Mouse (Mus musculus) adrenal gland, postnatal 14 days (tissue): ENCODE measurements around the gene Il1rapl1. TPM values are rescaled to one million over a fixed set of nuclear protein-coding genes. Genes with fewer than 3 reads are reported as not detected.

ENCODE experiments used
- DNase-seq: peaks from one replicate; pipeline ENCODE4 v3.0.0; 2021; ENCODE audit warnings: mixed read lengths
- total RNA-seq: library from RNA; stranded (reverse); gene quantifications from 2 replicates; pipeline ENCODE4 v1.2.3, GENCODE M21; 2021

Gene Il1rapl1
- total RNA-seq, 1 experiment from 2014 or later: 0.56 TPM

DNA sequence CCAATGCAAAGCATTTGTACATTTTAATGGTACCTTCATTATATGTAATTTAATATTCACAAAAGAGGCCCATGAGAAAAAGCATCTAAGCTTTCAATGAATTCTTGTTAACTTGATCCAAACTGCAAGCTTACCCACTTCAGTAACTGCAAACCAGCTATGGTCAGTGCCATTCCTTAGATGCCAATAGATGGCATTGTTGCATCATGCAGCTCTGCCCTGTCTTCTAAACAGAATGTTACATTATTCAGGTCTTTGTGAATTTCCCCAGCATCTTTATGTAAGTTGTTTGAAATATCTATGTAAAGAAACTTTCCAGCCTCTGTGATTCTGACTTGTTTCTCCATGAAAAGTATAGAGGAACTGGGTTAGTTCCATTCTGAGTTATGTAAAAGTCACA, 514.5 kb downstream of the Il1rapl1 start:
- no peak for DNase-seq

DNA sequence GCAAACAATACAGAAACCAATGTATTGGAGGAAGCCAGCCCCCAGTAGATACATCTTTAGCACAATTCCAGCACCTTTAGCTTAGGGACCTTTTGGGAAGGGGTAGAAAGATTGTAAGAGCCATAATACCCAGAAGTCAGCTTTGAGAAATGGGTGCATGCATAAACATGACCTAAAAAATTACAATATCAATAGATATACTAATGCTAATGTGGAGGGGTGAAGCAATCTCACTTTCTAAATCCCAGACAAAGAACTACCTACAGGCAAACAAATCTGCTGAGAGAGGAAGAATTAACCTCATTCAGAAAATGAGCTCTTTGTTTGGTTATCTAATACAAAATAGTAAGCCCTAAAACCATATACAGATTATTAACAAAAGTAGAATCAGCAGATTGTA, 607.4 kb downstream of the Il1rapl1 start:
- no peak for DNase-seq

DNA sequence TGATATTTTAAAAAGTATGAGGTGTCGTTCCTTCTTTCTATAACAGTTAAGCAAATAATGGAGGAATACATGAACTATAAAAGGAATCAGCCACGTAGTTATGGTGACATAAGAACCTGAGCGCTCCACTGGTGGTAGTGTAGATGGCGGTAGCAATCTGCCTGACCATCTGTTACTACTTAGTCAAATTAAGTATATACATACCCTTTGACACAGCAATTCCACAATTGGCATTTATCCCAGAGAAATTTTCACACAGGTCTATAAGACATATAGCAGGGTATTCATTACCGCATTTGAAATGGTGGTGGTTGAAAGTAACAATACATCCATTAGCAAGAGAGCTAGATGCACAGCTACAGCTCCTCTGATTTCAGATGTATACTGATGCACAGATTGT, 612.8 kb downstream of the Il1rapl1 start:
- DNase-seq: no peak

DNA sequence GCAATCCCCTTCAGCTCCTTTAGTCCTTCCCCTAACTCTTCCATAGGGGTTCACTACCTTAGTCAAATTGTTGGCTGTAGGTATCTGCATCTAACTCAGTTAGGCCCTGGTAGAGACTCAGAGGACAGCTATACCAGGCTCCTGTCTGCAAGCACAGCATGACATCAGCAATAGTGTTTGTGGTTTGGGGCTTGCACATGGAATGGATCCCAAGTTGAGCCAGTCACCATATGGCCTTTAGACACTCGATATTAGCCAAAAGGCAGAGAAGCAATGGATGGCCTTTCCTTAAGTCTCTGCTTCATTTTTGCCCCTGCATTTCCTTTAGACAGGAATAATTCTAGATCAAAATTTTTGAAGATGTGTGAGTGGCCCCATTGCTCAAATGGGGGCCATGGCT, 632.0 kb downstream of the Il1rapl1 start:
- no peak for DNase-seq

DNA sequence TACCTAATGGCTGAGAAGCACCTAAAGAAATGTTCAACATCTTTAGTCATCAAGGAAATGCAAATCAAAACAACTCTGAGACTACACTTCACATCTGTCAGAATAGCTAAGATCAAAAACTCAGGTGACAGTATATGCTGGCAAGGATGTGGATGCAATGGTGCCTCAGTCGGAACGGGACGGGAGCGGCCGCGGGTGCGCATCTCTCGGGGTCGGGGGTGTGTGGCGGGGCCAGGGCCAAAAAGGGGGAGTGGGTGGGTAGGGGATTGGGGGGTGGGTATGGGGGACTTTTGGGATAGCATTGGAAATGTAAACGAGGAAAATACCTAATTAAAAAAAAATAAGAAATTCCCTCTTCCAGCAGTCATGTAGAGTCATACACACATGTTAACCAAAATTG, 877.3 kb downstream of the Il1rapl1 start:
- peak; percentile 87 for DNase-seq

DNA sequence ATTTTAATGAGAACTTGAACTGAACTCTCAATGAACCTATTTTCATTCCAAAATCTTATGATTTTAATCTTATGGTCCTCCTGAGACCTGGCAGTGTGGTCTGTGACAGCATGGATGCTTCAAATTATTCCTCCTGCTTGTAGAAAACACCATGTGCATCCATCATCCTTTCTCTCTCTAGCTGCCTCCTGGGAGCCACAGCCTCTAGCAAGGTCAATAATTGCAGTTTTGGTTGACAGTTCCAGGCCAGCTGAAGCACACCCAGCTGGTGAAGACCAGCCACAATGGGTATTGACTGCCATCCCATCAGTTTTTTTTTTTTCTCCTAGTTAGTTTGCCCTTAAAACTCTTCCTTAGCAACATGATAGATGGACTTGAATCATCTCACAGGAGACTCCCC, 890.2 kb downstream of the Il1rapl1 start:
- no peak for DNase-seq

DNA sequence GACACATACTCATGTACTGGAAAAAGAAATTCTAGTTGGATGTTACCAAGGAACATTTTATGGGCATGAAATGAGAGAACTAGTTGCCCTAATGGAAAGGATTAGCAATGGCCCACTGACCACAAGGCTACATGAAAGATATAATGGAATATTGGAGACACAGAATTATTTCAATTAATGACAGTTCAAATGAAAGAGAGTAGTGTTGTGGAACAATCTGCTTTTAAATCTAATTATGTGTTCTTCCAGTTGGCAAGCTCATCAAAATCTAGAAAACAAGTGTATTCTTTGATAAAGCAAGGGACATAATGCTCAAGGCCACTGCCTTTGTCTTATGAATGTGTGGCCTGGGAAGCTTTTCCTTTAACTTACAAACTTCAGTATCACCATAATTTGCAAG, 1113.1 kb downstream of the Il1rapl1 start:
- DNase-seq: no peak

DNA sequence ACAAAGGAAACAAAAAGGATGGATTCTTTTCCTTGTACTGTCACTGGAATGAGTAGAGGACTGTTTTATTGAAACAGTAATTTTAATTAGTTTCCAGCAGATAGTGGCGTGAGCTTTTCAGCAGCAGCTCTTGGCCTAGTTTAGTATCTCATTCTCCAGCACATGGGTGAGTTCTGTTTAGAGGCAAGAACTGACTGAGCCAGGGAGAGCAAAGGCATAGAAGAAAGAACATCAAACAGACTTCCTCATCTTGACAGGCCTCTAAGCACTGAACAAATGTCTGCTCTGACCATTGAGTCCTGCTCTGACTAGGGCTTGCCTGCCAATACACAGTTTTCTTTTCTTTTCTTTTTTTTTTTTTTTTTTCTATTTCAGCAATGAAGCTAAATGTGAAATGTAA, 1160.3 kb downstream of the Il1rapl1 start:
- no peak for DNase-seq

DNA sequence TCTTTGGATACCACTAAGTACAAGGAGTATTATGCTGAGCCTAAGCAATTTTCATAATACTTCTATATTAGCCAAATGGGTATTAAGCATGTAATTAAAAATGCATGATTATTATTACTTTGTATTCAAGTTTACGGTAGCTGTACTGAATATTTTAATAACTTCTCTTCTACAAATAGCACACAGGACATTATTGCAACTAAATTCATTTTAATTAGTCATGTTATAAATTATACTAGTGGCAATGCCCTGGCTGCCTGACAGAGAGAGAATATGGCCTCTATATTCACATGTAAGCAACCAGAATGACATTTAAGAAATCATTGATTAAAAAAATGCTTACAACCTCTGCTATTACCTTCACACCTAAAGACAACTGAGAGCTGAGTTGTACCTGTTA, 1160.8 kb downstream of the Il1rapl1 start:
- DNase-seq: no peak

DNA sequence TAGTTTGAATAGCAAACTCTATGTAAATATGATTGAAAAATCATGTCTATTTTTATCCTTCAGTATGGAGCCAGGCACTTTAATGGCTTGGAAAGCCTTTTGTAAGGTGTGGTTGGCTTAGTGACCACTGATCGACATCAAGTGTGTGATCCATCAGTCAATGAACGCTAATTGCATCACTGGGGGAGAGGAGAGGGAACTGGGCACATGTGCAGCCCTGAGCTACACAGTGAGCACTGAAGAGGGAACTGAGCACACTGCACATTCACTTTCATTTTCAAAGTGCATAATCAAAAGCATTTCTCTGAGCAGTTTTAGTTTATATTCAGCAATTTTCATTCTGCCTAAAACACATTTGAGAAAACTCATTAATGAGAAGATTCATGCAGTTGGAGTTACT, 1164.5 kb downstream of the Il1rapl1 start:
- DNase-seq: no peak

DNA sequence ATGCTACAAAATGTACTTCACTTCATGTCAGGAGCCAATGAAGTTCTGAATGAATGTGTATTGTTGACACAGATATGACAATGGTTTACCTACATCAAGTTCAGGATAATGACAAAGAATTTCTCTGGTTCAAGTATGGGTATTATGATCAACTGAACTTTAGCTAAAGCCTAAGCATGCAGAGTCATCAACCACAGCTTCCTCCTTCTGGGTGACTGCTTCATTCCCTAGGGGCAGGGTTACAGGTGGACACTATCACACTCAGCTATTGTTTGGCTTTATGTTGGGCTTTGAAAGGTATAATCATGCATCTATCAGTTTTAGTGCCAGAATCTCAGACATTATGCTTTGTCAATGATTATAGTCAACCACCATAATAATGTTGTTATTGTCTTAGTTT, 1166.3 kb downstream of the Il1rapl1 start:
- no peak for DNase-seq

DNA sequence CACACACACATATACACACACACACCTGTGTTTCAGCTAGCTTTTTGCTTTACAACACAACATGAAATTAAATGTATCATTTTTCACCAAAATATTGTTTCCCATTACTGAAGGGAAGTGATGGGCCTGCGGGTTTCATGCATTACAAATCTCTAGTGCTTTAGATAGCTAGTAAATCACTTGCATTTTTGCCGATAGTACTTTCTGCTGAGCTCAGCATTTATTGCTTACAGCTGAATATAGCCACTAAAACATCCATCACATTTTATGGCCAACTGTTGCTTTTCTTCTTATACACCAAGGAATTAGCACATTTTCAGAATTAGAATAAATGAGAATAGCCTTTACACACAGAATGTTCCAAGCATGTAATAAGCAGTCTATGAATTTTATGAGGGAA, 1260.6 kb downstream of the Il1rapl1 start:
- DNase-seq: no peak

DNA sequence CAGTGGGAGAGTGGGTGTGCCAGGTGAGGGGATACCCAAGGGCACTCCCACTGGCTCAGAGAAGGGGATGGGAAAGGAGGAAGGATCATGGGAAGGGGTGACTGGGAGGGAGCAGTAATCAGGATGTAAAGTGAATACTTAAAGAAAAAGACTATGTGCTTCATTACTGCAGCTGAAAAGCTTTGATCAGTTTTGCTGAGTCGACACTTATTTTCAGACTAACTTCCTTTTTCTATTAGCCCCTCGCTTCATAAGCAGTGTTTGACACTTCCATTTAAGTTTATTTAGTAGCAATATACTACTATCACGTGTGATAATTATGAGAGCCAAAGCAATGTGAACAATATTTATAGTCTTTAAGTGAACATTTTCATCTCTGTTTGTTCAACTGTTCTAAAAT, 1307.2 kb downstream of the Il1rapl1 start:
- DNase-seq: no peak

DNA sequence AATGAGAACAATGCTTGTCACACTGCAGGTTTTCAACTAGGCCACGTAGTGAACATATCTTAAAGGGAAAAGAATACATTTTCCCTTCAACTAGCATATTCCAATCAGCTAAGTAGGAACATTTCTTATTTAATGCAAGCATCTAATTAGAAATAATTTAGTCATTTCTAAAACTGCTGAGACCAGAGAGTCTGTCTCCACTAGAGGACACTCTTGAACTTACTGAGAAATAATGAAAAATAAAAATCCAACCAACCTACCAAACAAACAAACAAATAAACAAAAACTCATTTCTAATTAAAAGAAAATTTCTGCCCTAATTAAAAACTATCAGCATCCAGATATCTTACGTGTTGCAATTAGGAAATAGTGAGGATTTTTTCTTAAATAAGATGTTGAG, 1312.7 kb downstream of the Il1rapl1 start:
- DNase-seq: no peak

DNA sequence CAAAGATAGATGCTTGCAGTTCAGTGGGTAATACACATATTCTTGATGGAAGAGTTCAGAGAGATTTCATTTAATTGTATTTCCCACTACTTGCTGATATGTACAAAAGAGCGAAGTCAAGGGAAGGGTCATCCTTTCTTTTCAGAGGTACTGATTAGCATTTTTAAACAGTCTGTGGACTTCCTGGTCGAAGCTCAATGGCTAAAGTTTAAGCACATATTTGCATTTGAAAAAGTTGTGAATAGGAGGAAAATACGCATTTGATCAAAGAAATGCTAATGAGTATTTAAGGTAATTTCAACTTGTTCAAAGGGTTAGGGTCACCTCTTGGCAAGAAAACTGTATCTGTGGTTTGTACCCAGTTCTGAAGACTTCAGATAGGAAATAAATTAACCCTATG, 1386.6 kb downstream of the Il1rapl1 start:
- DNase-seq: no peak
